Mouse (Mus musculus) gonadal fat pad, adult 2 months (tissue): ENCODE data around the gene Prpsap2. TPM values are rescaled to one million over a fixed set of nuclear protein-coding genes. Genes with fewer than 3 reads are reported as not detected.

Experiments used
- DNase-seq: peaks from one replicate; pipeline ENCODE4 v3.0.0-alpha.2; 2012; ENCODE audit warnings: low read depth
- polyA plus RNA-seq: library from polyadenylated mRNA; depleted of rRNA; stranded (reverse); fragments of >200 nt; gene quantifications from 2 replicates; pipeline ENCODE4 v1.2.3, GENCODE M21; 2012; rRNA removed

The Prpsap2 gene
- polyA plus RNA-seq, 1 experiment: 24.1 TPM

DNA sequence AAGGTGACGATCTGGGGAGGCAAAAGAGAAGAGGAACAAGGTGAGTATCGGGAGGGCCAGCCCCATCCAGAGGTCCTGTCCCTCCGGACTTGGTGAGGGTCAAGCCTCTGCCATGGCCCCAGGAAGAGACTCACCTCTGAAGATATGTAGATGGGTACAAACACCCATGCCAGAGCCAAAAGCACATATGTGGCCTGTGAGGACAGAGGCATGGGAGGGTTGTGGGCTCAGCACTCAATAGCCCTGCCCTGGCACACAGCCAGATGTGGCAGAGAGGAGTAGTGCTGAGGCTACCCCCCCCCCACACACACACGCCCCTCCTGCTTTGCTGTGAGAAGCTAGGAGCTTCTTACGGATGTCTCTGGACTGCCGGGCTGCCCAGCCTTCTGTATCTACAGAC, 46.8 kb downstream of the Prpsap2 start:
- DNase-seq: no peak

DNA sequence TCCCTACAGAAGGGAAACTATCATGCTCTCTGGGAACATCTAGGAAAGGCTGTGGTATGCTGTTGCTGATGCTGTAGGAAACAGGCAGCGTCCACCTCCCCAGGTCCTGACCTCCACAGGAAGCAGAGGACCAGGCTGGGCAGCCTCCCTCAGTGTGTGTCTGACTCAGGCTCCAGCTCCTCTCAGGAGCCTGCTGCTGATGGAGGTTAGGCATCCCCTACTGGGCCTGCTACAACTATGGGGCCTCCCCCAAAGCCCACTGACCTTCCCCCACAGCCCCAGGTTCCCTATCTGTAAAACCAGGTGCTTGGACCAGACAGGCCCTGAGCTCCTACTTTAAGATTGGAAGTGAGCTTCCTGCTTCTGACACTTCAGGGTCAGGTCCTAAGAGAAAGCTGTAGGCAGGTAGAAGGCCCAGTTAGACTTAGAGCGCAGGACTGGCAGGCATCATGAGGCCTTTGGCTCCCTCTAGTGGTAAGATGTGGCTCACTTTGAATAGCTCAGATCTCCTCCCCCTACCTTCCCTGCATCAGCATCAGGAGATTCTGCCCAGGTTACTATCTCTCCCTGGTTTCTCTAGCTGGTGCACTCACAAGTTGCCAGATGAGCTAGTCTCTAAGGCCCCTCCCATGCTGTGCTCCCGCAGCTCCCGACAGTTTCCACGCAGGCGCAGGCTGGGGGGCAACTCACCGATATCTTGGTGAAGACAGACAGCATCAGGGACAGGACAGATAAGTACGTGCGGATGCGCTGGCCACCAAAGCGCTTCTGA, 47.4 kb downstream of the Prpsap2 start:
- DNase-seq: no peak

DNA sequence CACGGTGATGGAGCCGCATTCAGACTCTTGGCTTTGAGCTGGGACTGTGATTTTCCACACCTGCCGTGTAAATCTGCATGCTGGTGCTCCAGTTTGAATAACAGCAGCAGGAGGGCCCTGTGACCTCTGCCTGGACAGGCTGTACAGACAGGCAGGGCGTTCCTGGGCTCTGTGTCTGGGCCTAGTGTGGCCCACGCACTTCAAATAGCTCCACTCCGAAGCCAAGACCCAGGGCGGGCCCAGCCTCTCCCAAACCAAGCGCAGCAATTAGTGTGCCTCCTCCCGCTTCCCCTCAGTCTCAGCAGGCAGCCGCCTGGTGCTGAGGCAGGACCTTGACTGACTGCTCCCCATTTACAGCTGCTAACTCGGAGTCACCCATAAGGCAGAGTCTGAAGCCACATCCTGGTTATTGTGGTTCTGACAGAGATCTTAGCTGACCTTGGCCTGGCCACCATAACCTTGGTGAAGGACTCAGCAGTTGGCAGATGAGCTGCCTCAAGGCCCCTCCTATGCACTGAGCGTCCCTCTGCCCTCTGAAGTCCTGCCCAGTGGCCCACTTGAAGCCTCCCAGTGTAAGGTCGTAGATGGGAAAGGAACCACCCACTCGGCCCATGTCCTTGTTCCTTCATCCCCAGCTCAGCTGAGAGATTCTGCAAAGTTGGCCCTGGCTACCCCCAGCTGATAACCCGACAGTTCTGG, 48.6 kb downstream of the Prpsap2 start:
- no peak for DNase-seq

DNA sequence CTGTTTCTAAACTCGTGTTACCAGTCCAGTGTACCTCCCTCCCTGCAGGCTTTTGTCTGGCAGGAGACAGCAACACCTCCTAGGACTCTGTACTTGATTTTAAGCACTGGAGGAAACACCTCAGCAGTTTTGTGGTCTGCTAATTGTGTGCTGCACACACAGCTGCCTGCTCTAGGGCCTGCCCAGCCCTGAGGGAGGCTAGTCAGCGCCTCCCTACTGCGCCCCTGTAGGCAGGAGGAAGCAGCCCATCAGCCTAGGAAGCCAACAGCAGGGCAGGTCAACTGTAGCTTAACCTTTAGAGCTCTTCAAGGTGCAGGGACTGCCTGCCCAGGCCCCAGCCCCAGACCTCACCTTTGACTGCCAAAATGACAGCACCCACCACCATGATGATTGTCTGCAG, 53.0 kb downstream of the Prpsap2 start:
- DNase-seq: no peak

DNA sequence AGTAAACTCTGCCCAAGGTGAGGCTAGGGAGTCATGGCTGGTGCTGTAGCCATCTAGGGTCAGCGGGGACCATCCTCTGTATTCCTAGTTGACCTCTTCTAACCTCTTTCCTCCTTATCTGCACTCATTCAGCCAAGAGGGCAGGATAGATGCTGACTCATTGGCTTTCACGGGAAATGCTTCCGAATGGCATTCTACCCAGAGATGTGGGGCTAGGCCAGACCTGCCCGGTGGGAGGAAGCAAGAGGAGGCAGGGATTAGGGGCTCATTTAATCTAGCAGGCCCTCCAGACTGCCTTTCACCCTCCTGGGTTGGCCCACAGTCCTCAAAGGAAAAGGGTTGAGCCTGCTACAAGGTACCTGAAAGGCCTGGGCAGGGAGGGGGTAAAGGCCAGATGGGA, 55.7 kb downstream of the Prpsap2 start:
- DNase-seq: no peak

DNA sequence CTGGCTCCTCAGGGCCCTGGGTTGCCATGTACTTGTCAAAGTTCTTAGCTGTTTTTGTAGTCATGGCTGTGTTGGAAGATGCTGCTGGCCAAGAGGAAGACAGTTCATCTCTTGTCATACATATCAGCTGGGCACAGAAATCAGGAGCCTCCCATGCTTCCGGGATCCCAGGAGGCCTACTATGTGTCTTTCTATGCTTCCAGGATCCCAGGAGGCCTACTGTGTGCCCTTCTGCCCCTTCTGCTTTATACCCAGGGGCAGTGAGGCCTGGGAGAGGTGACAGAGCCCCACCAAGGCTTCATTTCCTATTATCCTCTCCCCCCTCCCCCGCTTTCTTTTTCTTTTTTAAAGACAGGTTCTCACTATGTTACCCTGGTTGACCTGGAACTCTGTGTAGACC, 56.3 kb downstream of the Prpsap2 start:
- no peak for DNase-seq

DNA sequence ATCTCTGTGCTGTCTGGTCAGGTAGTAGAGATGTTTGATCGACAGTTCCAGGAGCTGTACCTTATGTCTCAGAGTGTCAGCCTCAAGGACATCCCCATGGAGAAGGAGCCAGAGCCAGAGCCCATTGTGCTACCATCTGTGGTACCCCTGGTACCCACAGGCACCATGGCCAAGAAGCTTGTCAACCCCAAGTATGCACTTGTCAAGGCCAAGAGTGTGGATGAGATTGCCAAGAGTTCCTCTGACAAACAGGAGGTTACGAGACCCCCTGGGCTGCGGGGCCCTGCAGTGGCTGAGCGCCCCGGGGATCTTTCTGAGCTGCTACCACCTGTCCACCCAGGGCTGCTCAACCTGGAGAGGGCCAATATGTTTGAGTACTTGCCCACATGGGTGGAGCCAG, 59.4 kb downstream of the Prpsap2 start:
- DNase-seq: no peak

DNA sequence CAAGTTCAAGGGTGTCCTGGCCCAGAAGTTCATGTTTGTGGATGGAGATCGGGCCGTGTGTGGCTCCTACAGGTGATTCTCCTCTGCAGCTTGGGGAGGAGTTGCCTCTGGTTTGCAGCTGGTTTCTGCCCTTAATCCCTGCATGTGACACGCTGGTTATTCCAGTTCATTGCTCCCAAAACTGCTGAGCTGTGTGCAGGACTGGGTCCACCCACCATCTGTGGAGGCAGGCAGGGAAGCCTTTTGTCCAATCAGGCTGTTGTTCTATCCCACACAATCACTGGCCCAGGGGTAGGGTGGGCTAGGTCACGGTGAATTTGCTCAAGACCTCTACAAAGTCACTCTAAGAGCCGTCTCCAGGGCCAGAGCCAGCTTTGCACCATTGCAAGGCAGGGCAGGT, 60.2 kb downstream of the Prpsap2 start:
- DNase-seq: no peak

DNA sequence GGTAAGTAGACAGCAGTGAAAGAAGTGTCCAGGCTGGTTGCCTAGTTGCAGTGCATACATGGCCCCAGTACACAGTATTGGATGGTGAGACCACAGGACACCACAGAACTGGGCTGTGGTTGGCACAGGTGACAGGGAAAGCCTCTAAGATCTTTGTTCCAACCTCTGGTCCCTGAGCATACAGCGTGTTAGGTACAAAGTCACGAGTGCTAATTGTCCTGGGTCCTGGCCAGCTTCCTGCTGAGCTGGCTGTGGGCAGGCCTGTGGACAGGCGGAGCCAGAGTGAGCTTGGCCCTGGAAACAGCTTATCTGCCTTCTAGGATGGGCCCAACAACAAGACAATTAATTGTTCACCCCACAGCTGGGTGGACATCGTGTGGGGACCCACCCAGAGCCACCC, 62.0 kb downstream of the Prpsap2 start:
- no peak for DNase-seq

DNA sequence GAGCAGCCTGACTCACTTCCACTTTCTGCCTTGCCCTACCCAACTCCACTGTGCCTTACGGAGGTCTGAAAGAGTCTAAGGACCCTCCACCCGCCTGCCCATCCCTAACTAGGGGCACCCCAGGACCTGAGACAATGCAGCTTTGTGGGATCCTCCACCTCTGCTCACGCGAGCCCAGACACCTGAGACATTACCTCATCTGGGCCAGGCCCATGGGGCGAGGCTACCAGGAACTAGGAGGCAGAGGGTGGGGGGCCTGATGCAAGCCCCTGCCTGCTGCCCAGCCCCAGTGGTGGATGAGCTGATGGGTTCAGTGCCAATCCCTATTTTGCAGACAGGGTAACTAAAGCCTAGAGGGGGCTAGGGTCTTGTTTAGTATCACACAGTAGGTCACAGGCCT, 62.4 kb downstream of the Prpsap2 start:
- no peak for DNase-seq

DNA sequence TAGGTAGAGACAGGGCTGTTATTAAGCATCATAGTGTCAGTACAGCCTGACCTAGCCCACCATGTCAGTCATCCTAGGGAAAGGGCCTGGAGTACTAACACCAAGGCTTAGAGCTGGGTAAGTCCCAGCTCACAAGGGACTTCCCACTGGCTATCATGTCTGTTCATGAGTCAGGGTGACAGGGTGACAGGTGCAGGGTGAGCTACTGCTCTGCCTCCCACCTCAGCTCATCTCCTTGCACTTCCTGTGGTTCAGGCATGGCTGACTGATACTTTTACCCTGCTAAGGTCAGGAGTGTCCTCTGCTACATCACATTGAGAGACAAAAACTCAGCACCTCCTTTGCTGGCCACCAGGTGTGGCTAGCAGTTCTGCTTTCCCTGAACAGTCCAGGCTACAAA, 63.0 kb downstream of the Prpsap2 start:
- no peak for DNase-seq

DNA sequence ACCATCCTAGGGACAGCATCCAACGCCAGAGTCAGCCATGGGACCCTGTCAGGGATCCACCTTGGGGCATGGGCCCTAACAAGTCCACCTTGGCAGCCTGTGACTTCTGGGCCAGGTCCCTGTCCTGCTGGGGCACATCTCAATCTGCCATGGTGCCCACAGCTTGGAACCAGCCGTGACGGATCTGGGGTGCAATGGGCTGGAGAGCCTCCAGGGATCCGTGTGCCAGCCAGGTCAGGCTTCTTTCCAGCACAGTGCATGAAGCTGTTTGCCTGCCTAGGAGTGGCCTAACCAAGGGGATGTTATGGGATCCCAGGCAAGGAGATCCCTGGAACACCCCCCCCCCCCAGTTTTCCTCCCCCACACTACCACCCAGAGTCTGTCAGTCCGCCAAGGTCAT, 68.9 kb downstream of the Prpsap2 start:
- no peak for DNase-seq

DNA sequence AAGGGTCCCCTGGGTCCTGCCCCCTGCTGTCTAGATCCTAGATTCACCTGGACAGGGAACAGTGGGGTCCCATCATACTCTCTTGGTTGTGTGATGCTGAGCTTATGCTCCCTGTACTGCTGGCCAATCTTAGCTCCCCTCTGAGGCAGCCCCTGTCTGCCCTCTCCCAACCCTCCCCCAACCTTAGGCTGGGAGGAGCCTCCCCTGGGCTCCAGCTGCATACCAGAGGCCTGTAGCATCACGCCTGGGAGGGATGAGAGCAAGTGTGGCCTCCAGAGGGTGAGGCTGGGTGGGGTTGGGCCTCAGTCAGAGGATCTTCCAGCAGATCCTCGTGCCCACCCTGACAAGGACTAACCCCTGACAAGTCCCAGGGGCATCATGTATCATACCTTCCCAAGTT, 74.3 kb downstream of the Prpsap2 start:
- DNase-seq: no peak

DNA sequence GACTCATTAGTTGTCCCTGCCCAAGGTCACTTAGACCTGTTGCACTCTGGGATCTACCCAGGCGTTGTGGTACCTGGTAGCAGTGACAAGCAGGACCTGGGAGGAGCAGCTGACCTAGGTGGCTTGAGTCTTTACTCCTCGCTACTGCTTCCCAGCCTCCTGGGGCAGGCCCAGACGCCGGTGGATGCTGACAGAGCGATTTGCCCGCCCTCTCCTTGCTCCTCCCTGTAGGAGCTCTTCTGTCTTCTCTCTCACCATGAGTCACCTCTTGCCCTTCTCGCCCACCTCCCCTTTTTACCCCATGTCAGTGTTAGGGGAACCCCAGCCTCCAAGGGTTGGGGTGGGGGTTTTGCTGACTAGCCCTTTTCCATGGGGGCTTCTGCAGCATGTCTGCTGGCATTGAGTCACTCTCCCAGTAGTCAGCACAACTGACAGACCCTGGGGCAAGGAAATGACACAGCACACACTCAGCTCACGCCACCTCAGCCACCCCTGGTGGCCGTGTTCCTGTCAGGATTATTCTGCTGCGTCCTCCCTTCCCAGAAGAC, 74.9 kb downstream of the Prpsap2 start:
- no peak for DNase-seq

DNA sequence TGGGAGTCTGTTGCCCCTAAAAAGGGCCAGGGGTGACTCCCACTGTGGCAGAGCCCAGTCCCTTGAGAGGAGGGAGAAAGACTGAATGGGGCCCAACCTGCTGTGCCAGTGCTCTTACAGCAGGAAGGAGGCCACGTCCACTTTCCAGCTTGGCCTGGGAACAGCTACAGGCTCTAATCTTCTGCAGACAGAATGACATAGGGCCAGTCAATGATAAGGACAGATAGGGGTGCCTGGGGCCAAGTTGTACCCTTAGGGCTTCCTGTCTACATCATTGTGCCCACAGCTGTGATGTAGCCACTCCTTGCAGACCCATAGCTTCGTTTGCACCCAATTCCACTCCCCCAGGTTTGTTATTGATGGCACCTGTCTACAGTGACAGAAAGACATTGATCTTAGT, 75.7 kb downstream of the Prpsap2 start:
- DNase-seq: no peak

DNA sequence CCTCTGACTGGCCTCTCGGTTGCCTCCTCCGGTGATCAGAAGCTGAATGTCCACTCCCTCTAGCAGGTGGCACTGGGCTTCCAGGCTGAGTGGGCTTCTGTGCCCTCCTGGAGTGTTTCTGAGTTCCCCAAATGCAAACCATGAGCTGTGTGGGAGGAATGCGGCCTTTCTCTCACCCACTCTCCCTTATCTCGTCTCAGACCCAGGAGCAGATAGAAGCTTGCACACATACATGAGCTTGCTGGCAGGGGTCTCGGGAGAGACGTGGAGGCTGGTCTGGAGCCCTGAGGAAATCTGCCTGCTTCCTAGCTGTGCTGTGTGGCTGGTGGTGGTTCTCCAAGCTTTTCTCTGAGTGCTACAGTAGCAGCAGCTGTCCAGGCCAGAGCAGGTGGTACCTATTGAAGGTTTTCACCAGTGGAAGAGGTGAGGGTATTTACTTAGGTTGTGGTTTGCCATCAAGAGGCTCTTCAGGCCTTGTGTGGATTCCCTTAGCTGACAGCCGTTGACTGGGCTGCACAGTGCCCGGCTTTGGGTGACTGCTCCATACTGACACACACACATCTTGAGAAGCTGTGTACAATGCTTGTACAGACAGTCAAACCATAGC, 76.7 kb downstream of the Prpsap2 start:
- no peak for DNase-seq

DNA sequence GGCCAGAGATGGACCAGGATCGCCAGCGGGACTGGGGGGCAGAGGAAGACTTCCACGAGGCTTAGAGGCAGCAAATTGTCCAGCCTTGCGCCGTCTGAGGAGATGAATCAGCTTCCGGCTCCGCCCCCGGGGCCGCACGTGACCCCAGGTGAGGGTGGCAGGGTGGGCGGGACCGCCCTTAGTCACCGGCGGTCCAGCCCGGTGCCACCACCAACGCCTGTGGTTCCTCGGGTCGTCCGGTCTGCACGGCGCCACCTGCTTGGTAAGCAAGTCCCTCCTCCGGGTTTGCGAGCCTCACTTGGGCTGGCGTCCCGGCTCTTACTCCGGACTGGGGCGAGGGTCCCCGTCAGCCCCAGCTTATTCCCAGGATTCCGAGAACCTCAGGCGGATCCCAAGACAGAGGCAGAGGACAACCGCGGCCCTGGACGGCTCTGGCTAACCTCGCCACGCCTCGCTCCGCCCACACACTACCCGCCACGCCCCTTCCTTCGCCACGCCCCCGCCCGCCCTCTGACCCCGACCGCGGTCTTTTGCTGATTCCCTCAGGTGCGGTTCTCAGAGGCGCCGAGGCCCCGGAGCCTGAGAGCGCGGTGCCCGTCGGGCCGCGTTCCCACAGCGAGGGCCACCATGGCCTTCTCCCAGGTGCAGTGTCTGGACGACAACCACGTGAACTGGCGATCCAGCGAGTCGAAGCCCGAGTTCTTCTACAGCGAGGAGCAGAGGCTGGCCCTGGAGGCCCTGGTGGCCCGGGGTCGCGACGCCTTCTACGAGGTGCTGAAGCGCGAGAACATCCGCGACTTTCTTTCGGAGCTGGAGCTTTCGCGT, 77.8 kb downstream of the Prpsap2 start, which contains the start of gene Fam83g:
TSS of gene Fam83g (plus strand) at position 185 of the 825 bp plus-strand sequence.
- DNase-seq: no peak

Other genes with a start within 250 kb of the Prpsap2 start
- 38.7 and 44.7 TPM in 2 replicates for gene Epn2, start 182.4 kb downstream of the Prpsap2 start, polyA plus RNA-seq
- 12.1 and 13.6 TPM in 2 replicates for gene Grap, start 108.8 kb downstream of the Prpsap2 start, polyA plus RNA-seq
- gene Fam83g, start 78.0 kb downstream of the Prpsap2 start, polyA plus RNA-seq: 2.6 and 3.7 TPM in 2 replicates
- gene Slc5a10, start 41.3 kb downstream of the Prpsap2 start, polyA plus RNA-seq: 0.09 and 0.14 TPM in 2 replicates
- 55.6 and 70.1 TPM in 2 replicates for gene Ulk2, start 93.0 kb upstream of the Prpsap2 start, polyA plus RNA-seq
- gene Akap10, start 168.2 kb upstream of the Prpsap2 start, polyA plus RNA-seq: 12.7 and 13.3 TPM in 2 replicates
- 3.0 TPM in 2 replicates for gene Specc1, start 194.7 kb upstream of the Prpsap2 start, polyA plus RNA-seq